Mouse (Mus musculus) myocyte (in vitro differentiated cells): Measurements from ENCODE around the gene Supt5. TPM values are rescaled to one million over a fixed set of nuclear protein-coding genes. Genes with fewer than 3 reads are reported as not detected.

ENCODE experiments used
- H3K27me3 ChIP-seq: one replicate; pipeline ENCODE4 v1.6.1; 2011; ENCODE audit not compliant: control insufficient read depth, insufficient read depth, insufficient read length
- H3K36me3 ChIP-seq: one replicate; pipeline ENCODE4 v1.6.1; 2011; ENCODE audit not compliant: control insufficient read depth, insufficient read depth
- H3K4me2 ChIP-seq: one replicate; pipeline ENCODE4 v1.6.1; 2011; ENCODE audit warnings: low read depth, control low read depth
- H3K4me3 ChIP-seq: one replicate; pipeline ENCODE4 v1.5.1; 2011; ENCODE audit warnings: mild to moderate bottlenecking, control low read depth, moderate library complexity
- H3K79me2 ChIP-seq: one replicate; pipeline ENCODE4 v1.6.1; 2011; ENCODE audit not compliant: control insufficient read depth, insufficient read depth
- H3ac ChIP-seq: one replicate; pipeline ENCODE4 v1.6.1; 2011; ENCODE audit not compliant: control insufficient read depth, insufficient read length
- CEBPB ChIP-seq: IDR thresholded peaks from 2 replicates; pipeline ENCODE4 v1.6.1; 2011; ENCODE audit warnings: mild to moderate bottlenecking, moderate library complexity; ENCODE audit not compliant: poor library complexity, insufficient read depth, severe bottlenecking
- E2F4 ChIP-seq: IDR thresholded peaks from one replicate; pipeline ENCODE4 v1.6.1; 2011; ENCODE audit warnings: mild to moderate bottlenecking, control low read depth, moderate library complexity; ENCODE audit not compliant: insufficient read depth
- MAX ChIP-seq: IDR thresholded peaks from one replicate; pipeline ENCODE4 v1.6.1; 2011; ENCODE audit warnings: low read depth, mild to moderate bottlenecking, control low read depth
- MYOD1 ChIP-seq, 3 experiments: IDR thresholded peaks; one replicate each; pipeline ENCODE4 v1.6.1; 2011; ENCODE audit warnings: control low read depth in 2 of 3, low read depth in 2 of 3, mild to moderate bottlenecking in 2 of 3, moderate library complexity in 1 of 3; ENCODE audit not compliant: insufficient read length in 2 of 3, control insufficient read depth in 1 of 3
- MYOG ChIP-seq, 3 experiments: IDR thresholded peaks; one replicate each; pipeline ENCODE4 v1.6.1; 2011; ENCODE audit warnings: control low read depth in 2 of 3, low read depth in 2 of 3, mild to moderate bottlenecking in 2 of 3; ENCODE audit not compliant: insufficient read length in 2 of 3, control insufficient read depth in 1 of 3, insufficient read depth in 1 of 3
- POLR2A ChIP-seq: IDR thresholded peaks from one replicate; pipeline ENCODE4 v1.6.1; 2011; ENCODE audit warnings: low read depth, mild to moderate bottlenecking, control low read depth, moderate library complexity; ENCODE audit not compliant: insufficient read length
- POLR2AphosphoS2 ChIP-seq: IDR thresholded peaks from one replicate; pipeline ENCODE4 v1.6.1; 2011; ENCODE audit warnings: low read depth, control low read depth; ENCODE audit not compliant: insufficient read length
- REST ChIP-seq: IDR thresholded peaks from one replicate; pipeline ENCODE4 v1.6.1; 2011; ENCODE audit warnings: mild to moderate bottlenecking, control low read depth, moderate library complexity; ENCODE audit not compliant: insufficient read depth, insufficient read length
- SRF ChIP-seq: IDR thresholded peaks from one replicate; pipeline ENCODE4 v1.6.1; 2011; ENCODE audit warnings: low read depth; ENCODE audit not compliant: control insufficient read depth, insufficient read length
- TCF12 ChIP-seq: IDR thresholded peaks from one replicate; pipeline ENCODE4 v1.6.1; 2011; ENCODE audit warnings: mild to moderate bottlenecking, control low read depth; ENCODE audit not compliant: poor library complexity, insufficient read depth, severe bottlenecking
- TCF3 ChIP-seq: IDR thresholded peaks from one replicate; pipeline ENCODE4 v1.6.1; 2011; ENCODE audit warnings: low read depth, control low read depth; ENCODE audit not compliant: insufficient read length
- USF1 ChIP-seq: IDR thresholded peaks from one replicate; pipeline ENCODE4 v1.6.1; 2011; ENCODE audit warnings: low read depth, mild to moderate bottlenecking, control low read depth, moderate library complexity
- polyA plus RNA-seq: library from polyadenylated mRNA; unstranded; fragments of >200 nt; fragmentation: generic; extraction: Trizol; gene quantifications from one replicate; pipeline ENCODE4 v1.2.1, GENCODE M21; 2012; ENCODE audit warnings: missing spikeins

Supt5 gene
- polyA plus RNA-seq, 1 experiment = 84.2 TPM

GRCm38 (mm10) chr7:28265391-28265790 is 73.2 kb downstream of the Supt5 start:
- Histone ChIP-seq H3K27me3 (peaks cover 4% of the 10 kb centered on the region), H3K4me3 (no peak overlapping the region), H3K36me3 (no peaks in the 10 kb centered on the region), H3ac (no peak overlapping the region), H3K4me2 (no peak overlapping the region), H3K79me2 (no peaks in the 10 kb centered on the region)
- TF ChIP-seq MYOD1 (IDR thresholded peaks at IDR 0.05; ENCODE audit: control insufficient read depth in 1 of 3, insufficient read length in 2 of 3, low read depth in 2 of 3) (no peak), MYOG (IDR thresholded peaks at IDR 0.05; ENCODE audit: control insufficient read depth in 1 of 3, insufficient read depth in 1 of 3, insufficient read length in 2 of 3, low read depth in 2 of 3) (no peak), SRF (no peak), E2F4 (no peak), POLR2A (no peak), TCF12 (no peak), CEBPB (no peak), POLR2AphosphoS2 (no peak), TCF3 (no peak), USF1 (no peak), REST (no peak), MAX (no peak)

Other genes with a start within 250 kb of the Supt5 start
- 0.11 TPM for gene 9530053A07Rik, start 209.3 kb downstream of the Supt5 start, polyA plus RNA-seq
- gene Fbl, start 169.0 kb downstream of the Supt5 start, polyA plus RNA-seq = 155 TPM
- 25.1 TPM for gene Dyrk1b, start 159.3 kb downstream of the Supt5 start, polyA plus RNA-seq
- gene Eid2, start 70.9 kb downstream of the Supt5 start, polyA plus RNA-seq = 6.5 TPM
- 6.1 TPM for gene Eid2b, start 61.0 kb downstream of the Supt5 start, polyA plus RNA-seq
- not detected for gene Selenov, start 47.6 kb downstream of the Supt5 start, polyA plus RNA-seq
- gene Dll3, start 36.5 kb downstream of the Supt5 start, polyA plus RNA-seq = 0.02 TPM
- gene Timm50, start 26.7 kb downstream of the Supt5 start, polyA plus RNA-seq = 83.6 TPM
- gene Rps16, start 11.9 kb upstream of the Supt5 start, polyA plus RNA-seq = 4,542 TPM
- 15.8 TPM for gene Plekhg2, start 33.9 kb upstream of the Supt5 start, polyA plus RNA-seq
- gene Zfp36, start 41.5 kb upstream of the Supt5 start, polyA plus RNA-seq = 7.5 TPM
- gene Med29, start 54.0 kb upstream of the Supt5 start, polyA plus RNA-seq = 34.2 TPM
- gene Paf1, start 54.2 kb upstream of the Supt5 start, polyA plus RNA-seq = 34.3 TPM
- gene Gmfg, start 98.7 kb upstream of the Supt5 start, polyA plus RNA-seq = not detected
- gene Lrfn1, start 113.2 kb upstream of the Supt5 start, polyA plus RNA-seq = not detected
- gene Ifnl2, start 171.7 kb upstream of the Supt5 start, polyA plus RNA-seq = not detected
- gene Ifnl3, start 184.1 kb upstream of the Supt5 start, polyA plus RNA-seq = not detected
- not detected for gene Sycn, start 202.1 kb upstream of the Supt5 start, polyA plus RNA-seq
- 0.07 TPM for gene Nccrp1, start 208.5 kb upstream of the Supt5 start, polyA plus RNA-seq